Comparison of ENCODE assay signal across 10 mouse cellular contexts in genomic region chr13:47277000-47277823, GRCm38 (mm10).
DNase-seq lines count a peak whose midpoint lies in the region; ATAC-seq and TF ChIP-seq lines count a peak whose summit lies in the region.
"Had no signal": no experiment of that assay in that cellular context is flagged by ENCODE, and none has a peak within 500 bp of the region (broad histone marks: within the 10 kb centered on the region; RNA-seq: fewer than 3 reads in every experiment).

No protein-coding gene starts in this region.

- no peaks in the 10 kb centered on the region for H3K36me3 ChIP-seq in intestine, embryonic 14.5 days (ENCODE audit: control insufficient read depth, insufficient read depth, low read length)
- H3K36me3 ChIP-seq in intestine, postnatal 0 days (ENCODE audit: control insufficient read depth, insufficient read depth), result no peaks in the 10 kb centered on the region
- H3K36me3 ChIP-seq in kidney, postnatal 0 days (ENCODE audit: insufficient read depth, low read length), result no peaks in the 10 kb centered on the region
- no peaks in the 10 kb centered on the region for H3K36me3 ChIP-seq in neural tube, embryonic 14.5 days (ENCODE audit: control insufficient read depth, insufficient read depth, low read length)
- H3K36me3 ChIP-seq: hindbrain, embryonic 15.5 days had no signal

- 18% methylated on average over 13 of the region's 13 CpGs for WGBS in intestine, embryonic 14.5 days
- WGBS in intestine, postnatal 0 days, result 32% methylated on average over 13 of the region's 13 CpGs
- 28% methylated on average over 13 of the region's 13 CpGs for WGBS in kidney, postnatal 0 days
- WGBS in neural tube, embryonic 14.5 days, result 8% methylated on average over 13 of the region's 13 CpGs

- H3K4me1 ChIP-seq in intestine, embryonic 14.5 days (replicated peaks; ENCODE audit: control insufficient read depth, insufficient read depth, low read length), result peaks cover 16% of the 10 kb centered on the region; the same call in 1 of the 2 replicates
- peaks cover 3% of the 10 kb centered on the region; the same call in 1 of the 2 replicates for H3K4me1 ChIP-seq in intestine, postnatal 0 days (replicated peaks; ENCODE audit: control insufficient read depth, insufficient read depth, low read length)
- H3K4me1 ChIP-seq in kidney, postnatal 0 days (replicated peaks; ENCODE audit: insufficient read depth, low read length), result peaks cover 12% of the 10 kb centered on the region; the same call in 1 of the 2 replicates
- H3K4me1 ChIP-seq in neural tube, embryonic 14.5 days (ENCODE audit: control insufficient read depth, insufficient read depth, low read length), result peaks cover 12% of the 10 kb centered on the region; the same call in 1 of the 2 replicates

- ATAC-seq in intestine, embryonic 14.5 days (replicated peaks; ENCODE audit: low FRiP score, low TSS enrichment, low read depth), result 0 out of 2 replicates have a peak, but pooled peaks have one; percentile 38
- ATAC-seq in intestine, postnatal 0 days, result no peak
- ATAC-seq in kidney, postnatal 0 days (replicated peaks; ENCODE audit: low FRiP score, low read depth), result no peak
- no peak for ATAC-seq in neural tube, embryonic 14.5 days (ENCODE audit: low read depth)

- no peak overlapping the region for H3K27ac ChIP-seq in intestine, embryonic 14.5 days (ENCODE audit: low read depth)
- no peak overlapping the region for H3K27ac ChIP-seq in intestine, postnatal 0 days (ENCODE audit: low read depth, low read length)
- 0 out of 2 replicates have a peak overlapping the region, but pooled peaks have one; percentile 16 for H3K27ac ChIP-seq in kidney, postnatal 0 days
- no peak overlapping the region for H3K27ac ChIP-seq in neural tube, embryonic 14.5 days (ENCODE audit: low read depth, low read length)
- H3K27ac ChIP-seq: hindbrain, embryonic 15.5 days had no signal

- peak overlapping the region; percentile 33 for H3K4me2 ChIP-seq in intestine, embryonic 14.5 days (ENCODE audit: low read length)
- no peak overlapping the region for H3K4me2 ChIP-seq in intestine, postnatal 0 days (replicated peaks; ENCODE audit: low read depth)
- H3K4me2 ChIP-seq in kidney, postnatal 0 days (ENCODE audit: low read length), result peak overlapping the region; percentile 5; the same call in 1 of the 2 replicates
- 0 out of 2 replicates have a peak overlapping the region, but pooled peaks have one; percentile 8 for H3K4me2 ChIP-seq in neural tube, embryonic 14.5 days (ENCODE audit: low read depth, low read length)
- H3K4me2 ChIP-seq: hindbrain, embryonic 15.5 days had no signal

- peak; percentile 65 for DNase-seq in intestine, embryonic 14.5 days (ENCODE audit: low spot score)
- peak; percentile 38 to 57 for DNase-seq in heart, adult 18-20 months
- peak; percentile 67 for DNase-seq in kidney, postnatal 0 days (ENCODE audit: low spot score)
- DNase-seq in spleen, postnatal 4 days (ENCODE audit: low spot score in 2 of 2), result no peak
- DNase-seq in urinary bladder, postnatal 25 days (ENCODE audit: low spot score), result no peak
- no peak for DNase-seq in cerebellum, postnatal 25 days
- DNase-seq: spleen, adult 18-20 months had no signal

- no peaks in the 10 kb centered on the region for H3K27me3 ChIP-seq in intestine, embryonic 14.5 days (replicated peaks; ENCODE audit: control insufficient read depth, insufficient read depth, low read length)
- H3K27me3 ChIP-seq in intestine, postnatal 0 days (replicated peaks; ENCODE audit: control insufficient read depth, insufficient read depth, low read length), result no peaks in the 10 kb centered on the region
- no peaks in the 10 kb centered on the region for H3K27me3 ChIP-seq in kidney, postnatal 0 days (ENCODE audit: insufficient read depth, low read length)
- H3K27me3 ChIP-seq in neural tube, embryonic 14.5 days (ENCODE audit: control insufficient read depth, insufficient read depth, low read length), result no peaks in the 10 kb centered on the region
- H3K27me3 ChIP-seq: hindbrain, embryonic 15.5 days had no signal

- H3K4me3 ChIP-seq in intestine, embryonic 14.5 days (ENCODE audit: low read depth, low read length), result no peak overlapping the region
- H3K4me3 ChIP-seq in intestine, postnatal 0 days (ENCODE audit: low read depth, low read length), result no peak overlapping the region
- H3K4me3 ChIP-seq in kidney, postnatal 0 days (replicated peaks; ENCODE audit: low read depth, low read length), result no peak overlapping the region
- H3K4me3 ChIP-seq in neural tube, embryonic 14.5 days (ENCODE audit: low read depth, low read length), result no peak overlapping the region
- H3K4me3 ChIP-seq: hindbrain, embryonic 15.5 days had no signal

- TF ChIP-seq CTCF in intestine, postnatal 0 days (IDR thresholded peaks at IDR 0.05; ENCODE audit: low read depth), result no peak
- TF ChIP-seq CTCF in kidney, postnatal 0 days (IDR thresholded peaks at IDR 0.05; ENCODE audit: low read depth), result no peak

- no peak overlapping the region for H3K9ac ChIP-seq in intestine, embryonic 14.5 days (ENCODE audit: low read length)
- H3K9ac ChIP-seq in intestine, postnatal 0 days (ENCODE audit: low read depth, low read length), result no peak overlapping the region
- no peak overlapping the region for H3K9ac ChIP-seq in kidney, postnatal 0 days (ENCODE audit: low read depth, low read length)
- H3K9ac ChIP-seq in neural tube, embryonic 14.5 days (replicated peaks; ENCODE audit: low read depth, low read length), result no peak overlapping the region
- H3K9ac ChIP-seq: hindbrain, embryonic 15.5 days had no signal

- H3K9me3 ChIP-seq in intestine, embryonic 14.5 days (ENCODE audit: control insufficient read depth, low read length), result no peaks in the 10 kb centered on the region
- H3K9me3 ChIP-seq in intestine, postnatal 0 days (ENCODE audit: control insufficient read depth), result no peaks in the 10 kb centered on the region
- H3K9me3 ChIP-seq in kidney, postnatal 0 days (replicated peaks; ENCODE audit: low read length), result no peaks in the 10 kb centered on the region
- no peaks in the 10 kb centered on the region for H3K9me3 ChIP-seq in neural tube, embryonic 14.5 days (ENCODE audit: control insufficient read depth, low read length)
- H3K9me3 ChIP-seq: hindbrain, embryonic 15.5 days had no signal

Comparison
In these comparisons a context has a peak if more than half of its experiments do, and no peak if none do; other contexts are left out.
1. DNase-seq: peak in intestine, embryonic 14.5 days (single experiment), heart, adult 18-20 months (2 of 2) and kidney, postnatal 0 days (single experiment); none in spleen, postnatal 4 days (0 of 2), urinary bladder, postnatal 25 days (single experiment) and cerebellum, postnatal 25 days (0 of 2).